Comparison of ENCODE assay signal across 20 mouse cellular contexts in the genomic region with DNA sequence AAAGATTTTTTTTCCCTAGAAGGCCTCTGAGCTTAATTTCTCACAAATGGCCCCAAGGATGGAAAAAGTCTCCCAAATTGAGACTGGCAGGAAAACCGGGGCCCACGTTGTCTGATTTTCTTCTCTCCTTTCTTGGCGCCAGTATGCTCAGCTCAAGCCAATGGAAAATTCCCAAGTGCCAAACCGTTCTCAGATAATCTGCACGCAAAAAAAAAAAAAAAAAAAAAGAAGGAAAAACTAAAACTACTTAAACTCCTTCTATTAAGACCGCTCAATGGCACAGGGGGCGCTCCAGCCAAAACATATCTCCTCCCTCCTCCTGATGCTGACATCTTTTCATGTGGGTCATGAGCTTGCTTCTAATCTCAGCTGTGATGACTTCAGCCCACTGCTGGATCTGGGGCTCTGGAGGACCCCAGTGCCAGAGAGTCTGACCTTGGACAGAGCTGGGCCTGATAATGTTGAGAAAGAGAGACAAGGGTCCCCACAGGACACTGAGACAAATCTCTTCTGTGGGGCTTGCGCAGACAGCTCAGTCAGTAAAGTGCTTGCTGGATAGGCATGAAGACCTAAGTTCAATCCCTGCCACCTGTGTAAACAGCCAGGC. TPM values are rescaled to one million over a fixed set of nuclear protein-coding genes. Genes with fewer than 3 reads are reported as not detected.
A peak's percentile ranks its signal among the peaks of the same experiment; 100 is the strongest.
DNase-seq lines count a peak whose midpoint lies in the region; ATAC-seq and TF ChIP-seq lines count a peak whose summit lies in the region.
"Had no signal": no experiment of that assay in that cellular context is flagged by ENCODE, and none has a peak within 500 bp of the region (broad histone marks: within the 10 kb centered on the region; RNA-seq: fewer than 3 reads in every experiment).

No protein-coding gene starts in this region.

- no peak overlapping the region for H3K4me3 ChIP-seq in embryonic facial prominence, embryonic 14.5 days (ENCODE audit: low read depth, low read length)
- H3K4me3 ChIP-seq in heart, embryonic 15.5 days = no peak overlapping the region
- no peak overlapping the region for H3K4me3 ChIP-seq in midbrain, embryonic 14.5 days (replicated peaks; ENCODE audit: low read depth, low read length)
- H3K4me3 ChIP-seq: embryonic facial prominence, embryonic 12.5 days; liver, embryonic 12.5 days had no signal

- H3K4me1 ChIP-seq in embryonic facial prominence, embryonic 14.5 days (ENCODE audit: control insufficient read depth, insufficient read depth, low read length) = no peaks in the 10 kb centered on the region
- H3K4me1 ChIP-seq in heart, embryonic 15.5 days (replicated peaks) = peaks cover 11% of the 10 kb centered on the region; the same call in 1 of the 2 replicates
- H3K4me1 ChIP-seq in midbrain, embryonic 14.5 days (ENCODE audit: control insufficient read depth, insufficient read depth, low read length) = no peaks in the 10 kb centered on the region
- H3K4me1 ChIP-seq: embryonic facial prominence, embryonic 12.5 days; liver, embryonic 12.5 days had no signal

- no peak overlapping the region for H3K9ac ChIP-seq in embryonic facial prominence, embryonic 14.5 days (ENCODE audit: low read depth, low read length)
- H3K9ac ChIP-seq in heart, embryonic 15.5 days = no peak overlapping the region
- H3K9ac ChIP-seq in midbrain, embryonic 14.5 days (replicated peaks; ENCODE audit: low read length) = no peak overlapping the region
- H3K9ac ChIP-seq: embryonic facial prominence, embryonic 12.5 days; hindbrain, embryonic 14.5 days; liver, embryonic 12.5 days; lung, embryonic 14.5 days had no signal

- no peak overlapping the region for H3K4me2 ChIP-seq in embryonic facial prominence, embryonic 14.5 days (ENCODE audit: low read depth, low read length)
- H3K4me2 ChIP-seq in heart, embryonic 15.5 days = no peak overlapping the region
- H3K4me2 ChIP-seq in midbrain, embryonic 14.5 days (ENCODE audit: low read length) = no peak overlapping the region
- H3K4me2 ChIP-seq: embryonic facial prominence, embryonic 12.5 days; hindbrain, embryonic 14.5 days; liver, embryonic 12.5 days; lung, embryonic 14.5 days had no signal

- peak; percentile 65 for ATAC-seq in embryonic facial prominence, embryonic 14.5 days (ENCODE audit: low read depth)
- peak; percentile 54; the same call in 1 of the 2 replicates for ATAC-seq in heart, embryonic 15.5 days (replicated peaks; ENCODE audit: insufficient number of reproducible peaks, insufficient read depth, low FRiP score, low read depth)
- ATAC-seq in midbrain, embryonic 14.5 days (ENCODE audit: low FRiP score, low TSS enrichment) = no peak
- ATAC-seq: liver, embryonic 12.5 days had no signal

- no peaks in the 10 kb centered on the region for H3K9me3 ChIP-seq in embryonic facial prominence, embryonic 14.5 days (ENCODE audit: control insufficient read depth, low read length)
- no peaks in the 10 kb centered on the region for H3K9me3 ChIP-seq in heart, embryonic 15.5 days (replicated peaks)
- H3K9me3 ChIP-seq in midbrain, embryonic 14.5 days (ENCODE audit: control insufficient read depth, low read length) = no peaks in the 10 kb centered on the region
- H3K9me3 ChIP-seq: embryonic facial prominence, embryonic 12.5 days; liver, embryonic 12.5 days had no signal

- H3K27me3 ChIP-seq in embryonic facial prominence, embryonic 14.5 days (replicated peaks; ENCODE audit: control insufficient read depth, insufficient read depth, low read length) = no peaks in the 10 kb centered on the region
- peaks cover 5% of the 10 kb centered on the region; the same call in 1 of the 2 replicates for H3K27me3 ChIP-seq in heart, embryonic 15.5 days
- H3K27me3 ChIP-seq in midbrain, embryonic 14.5 days (ENCODE audit: control insufficient read depth, insufficient read depth, low read length) = no peaks in the 10 kb centered on the region
- H3K27me3 ChIP-seq: embryonic facial prominence, embryonic 12.5 days had no signal

- H3K27ac ChIP-seq in embryonic facial prominence, embryonic 14.5 days (replicated peaks; ENCODE audit: low read depth, low read length) = peak overlapping the region; percentile 40; the same call in 1 of the 2 replicates
- no peak overlapping the region for H3K27ac ChIP-seq in heart, embryonic 15.5 days
- no peak overlapping the region for H3K27ac ChIP-seq in midbrain, embryonic 14.5 days (replicated peaks; ENCODE audit: low read depth, low read length)
- H3K27ac ChIP-seq: embryonic facial prominence, embryonic 12.5 days; hindbrain, embryonic 14.5 days; liver, embryonic 12.5 days; stomach, postnatal 0 days had no signal

- no peaks in the 10 kb centered on the region for H3K36me3 ChIP-seq in embryonic facial prominence, embryonic 14.5 days (ENCODE audit: control insufficient read depth, insufficient read depth, low read length)
- no peaks in the 10 kb centered on the region for H3K36me3 ChIP-seq in heart, embryonic 15.5 days
- H3K36me3 ChIP-seq in midbrain, embryonic 14.5 days (ENCODE audit: control insufficient read depth, insufficient read depth, low read length) = no peaks in the 10 kb centered on the region
- H3K36me3 ChIP-seq: embryonic facial prominence, embryonic 12.5 days; liver, embryonic 12.5 days had no signal

- peak; percentile 30 to 35 for DNase-seq in gastrocnemius, adult 8-10 months (ENCODE audit: low spot score in 2 of 2)
- no peak for DNase-seq in gastrocnemius, postnatal 4 days (ENCODE audit: low spot score in 2 of 2)
- DNase-seq in brain, embryonic 14.5 days (ENCODE audit: low read depth) = peak; percentile 47
- peak; percentile 85 for DNase-seq in embryonic facial prominence, embryonic 14.5 days (ENCODE audit: low spot score)
- no peak for DNase-seq in midbrain, embryonic 14.5 days
- no peak for DNase-seq in adrenal gland, adult 8-10 months
- DNase-seq: cerebellum, adult 9-10 months; kidney, adult 8-10 months; kidney, postnatal 25 days; layer of hippocampus, adult 9-11 months; lung, embryonic 14.5 days; lung, postnatal 36 days; right cerebral cortex, postnatal 25 days had no signal

- WGBS in embryonic facial prominence, embryonic 14.5 days = 37% methylated on average over 8 of the region's 8 CpGs
- WGBS in heart, embryonic 15.5 days = 53% methylated on average over 8 of the region's 8 CpGs
- 68% methylated on average over 8 of the region's 8 CpGs for WGBS in midbrain, embryonic 14.5 days

- no peak for TF ChIP-seq CTCF in brain, embryonic 14.5 days (IDR thresholded peaks at IDR 0.05; ENCODE audit: borderline replicate concordance, extremely low read depth, insufficient read depth, insufficient read length)

- TF ChIP-seq POLR2A in brain, embryonic 14.5 days (IDR thresholded peaks at IDR 0.05; ENCODE audit: borderline replicate concordance, extremely low read depth, insufficient read depth, insufficient read length, poor library complexity, severe bottlenecking) = no peak

RNA-seq across cellular contexts. Expression of gene Msx1, which starts 19.8 kb away (rescaled TPM):
- 1 to 10 TPM; 1.2 to 1.7 (median 1.4) TPM for total RNA-seq in gastrocnemius, adult 8-10 months (2022)
- 1 to 10 TPM; 4.0 to 5.1 TPM for total RNA-seq in gastrocnemius, postnatal 4 days (2021)
- 12.4 and 17.0 TPM in 2 replicates for polyA plus RNA-seq in brain, embryonic 14.5 days (2012; rRNA removed)
- polyA plus RNA-seq in embryonic facial prominence, embryonic 14.5 days (2014; fragmentation: Nextera tagmentation; extraction: Ambion mirVana) = 73.2 and 82.9 TPM in 2 replicates
- polyA plus RNA-seq in heart, embryonic 15.5 days (2015; fragmentation: Nextera tagmentation; extraction: Ambion mirVana) = 8.6 and 8.9 TPM in 2 replicates
- polyA plus RNA-seq in midbrain, embryonic 14.5 days (2014; fragmentation: Nextera tagmentation; extraction: Ambion mirVana) = 5.9 and 13.3 TPM in 2 replicates
- 1 to 10 TPM; 1.2 to 3.7 (median 2.3) TPM for total RNA-seq in adrenal gland, adult 8-10 months (2022)
- total RNA-seq: common myeloid progenitor, adult 5-6 weeks; neutrophil, adult 5-6 weeks had no signal

Comparison
In these comparisons a context has a peak if more than half of its experiments do, and no peak if none do; other contexts are left out.
1. DNase-seq: peak in gastrocnemius, adult 8-10 months (2 of 2), brain, embryonic 14.5 days (single experiment) and embryonic facial prominence, embryonic 14.5 days (single experiment); none in gastrocnemius, postnatal 4 days (0 of 2), midbrain, embryonic 14.5 days (single experiment) and adrenal gland, adult 8-10 months (single experiment).